Mouse (Mus musculus): ENCODE results near the gene Glrx3. TPM values are rescaled to one million over a fixed set of nuclear protein-coding genes. Genes with fewer than 3 reads are reported as not detected.

Gene Glrx3
- total and polyA plus RNA-seq, 3 experiments, result 182 to 372 (median 279) TPM

DNA sequence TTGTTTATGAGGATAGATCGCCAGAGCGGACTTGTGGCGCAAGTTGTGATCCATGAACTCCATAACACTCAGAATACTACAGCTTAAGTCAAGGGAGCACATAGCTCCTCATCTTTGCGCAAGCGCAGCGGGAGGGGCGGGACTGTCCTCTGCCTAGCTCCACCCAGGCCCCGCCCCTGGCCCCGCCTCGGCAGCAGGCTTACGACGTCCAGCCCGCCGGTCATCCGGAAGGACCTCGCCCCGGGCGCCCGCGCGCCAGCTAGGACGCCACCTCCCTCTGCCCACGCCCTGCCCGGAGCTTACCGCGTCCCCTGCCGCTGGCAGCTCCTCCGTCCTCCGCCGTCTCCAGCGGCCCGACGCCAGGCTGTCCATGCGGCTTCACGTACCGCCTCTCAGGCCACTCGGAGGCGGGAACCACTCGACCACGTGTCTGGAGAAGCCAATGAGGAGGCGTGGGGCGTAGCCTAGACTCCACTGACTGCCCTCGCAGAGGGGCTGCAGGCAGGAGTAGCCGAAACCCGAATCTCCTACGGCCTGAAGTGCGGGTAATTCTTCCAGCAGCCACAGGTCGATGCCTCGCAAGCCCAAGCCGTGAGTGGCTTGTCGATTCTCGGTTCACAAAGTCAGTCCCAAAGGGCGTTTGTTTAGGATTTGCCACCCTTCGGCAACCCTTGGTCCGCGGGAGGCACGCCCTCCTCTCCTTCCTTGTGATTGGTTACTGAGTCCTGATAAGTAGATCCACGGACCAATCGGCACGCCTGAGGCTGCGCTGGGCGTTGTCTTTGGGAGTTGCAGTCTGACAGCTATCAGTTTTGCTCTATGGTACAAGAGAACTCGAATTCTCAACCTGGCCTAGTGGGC, 26.8 kb upstream of the Glrx3 start, which contains the start of gene 9430038I01Rik (continued):
- peak; percentile 46; the same call in 1 of the 2 replicates for TF ChIP-seq ZMIZ1 (IDR thresholded peaks at IDR 0.05; ENCODE audit: low read depth, low read length)
- peak; percentile 76 for TF ChIP-seq MXI1 (IDR thresholded peaks at IDR 0.05; ENCODE audit: low read depth, low read length)
- 0 out of 2 replicates have a peak, but pooled peaks have one; percentile 29 for TF ChIP-seq SIN3A (IDR thresholded peaks at IDR 0.05; ENCODE audit: low read length)
- peak; percentile 86 for TF ChIP-seq USF2 (conservative IDR thresholded peaks at IDR 0.05; ENCODE audit: low read depth, low read length)
- TF ChIP-seq POLR2AphosphoS2 (IDR thresholded peaks at IDR 0.05; ENCODE audit: low read depth, low read length), result no peak
- TF ChIP-seq PAX5 (IDR thresholded peaks at IDR 0.05; ENCODE audit: low read length), result no peak
- TF ChIP-seq UBTF (IDR thresholded peaks at IDR 0.05; ENCODE audit: low read depth, low read length), result no peak
- TF ChIP-seq JUN (IDR thresholded peaks at IDR 0.05; ENCODE audit: insufficient read depth, low read depth, low read length), result no peak
- TF ChIP-seq SMC3 (IDR thresholded peaks at IDR 0.05; ENCODE audit: low read depth, low read length), result no peak
- no peak for TF ChIP-seq ETS1 (conservative IDR thresholded peaks at IDR 0.05; ENCODE audit: low read depth, low read length)
- TF ChIP-seq POLR2A (IDR thresholded peaks at IDR 0.05; ENCODE audit: low read depth, low read length), result peak; percentile 63; the same call in 1 of the 2 replicates
- TF ChIP-seq TCF12 (IDR thresholded peaks at IDR 0.05; ENCODE audit: low read depth, low read length), result no peak
- no peak for TF ChIP-seq EP300 (IDR thresholded peaks at IDR 0.05; ENCODE audit: low read length)
- TF ChIP-seq MYC (IDR thresholded peaks at IDR 0.05; ENCODE audit: low read depth, low read length), result no peak
- no peak for TF ChIP-seq ZC3H11A (IDR thresholded peaks at IDR 0.05; ENCODE audit: low read depth, low read length)
- peak; percentile 90 for TF ChIP-seq USF1 (IDR thresholded peaks at IDR 0.05; ENCODE audit: low read depth, low read length)
- TF ChIP-seq NELFE (IDR thresholded peaks at IDR 0.05; ENCODE audit: low read depth, low read length), result no peak; the same call in 1 of the 2 replicates

DNA sequence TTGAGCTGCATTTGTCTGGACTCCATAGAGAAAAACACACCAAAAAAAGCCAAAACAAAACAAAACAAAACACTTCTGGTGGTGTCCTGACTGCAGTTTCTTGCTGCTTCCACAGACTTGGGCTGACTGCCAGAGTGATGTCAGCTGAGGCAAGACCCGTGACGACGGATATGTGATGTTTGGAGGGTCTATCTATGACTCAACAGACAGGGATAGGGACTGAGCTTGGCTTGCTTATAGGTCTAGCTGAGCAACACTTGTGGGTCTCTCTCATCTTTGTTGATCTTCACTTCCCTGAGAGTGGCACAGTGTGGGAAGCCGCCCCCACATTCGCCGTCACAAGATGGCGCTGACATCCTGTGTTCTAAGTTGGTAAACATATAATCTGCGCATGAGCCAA, 22.7 kb upstream of the Glrx3 start:
- Histone ChIP-seq H3K79me2 (replicated peaks; ENCODE audit: control insufficient read depth, extremely low read depth, insufficient read depth, poor library complexity, severe bottlenecking) (no peaks in the 10 kb centered on the region), H3K4me2 (ENCODE audit: insufficient read depth, low read depth, poor library complexity, severe bottlenecking) (no peak overlapping the region), H3K27ac (ENCODE audit: insufficient read depth, low read depth) (no peak overlapping the region), H3K9me3 (replicated peaks; ENCODE audit: low read length) (no peaks in the 10 kb centered on the region), H3K9ac (ENCODE audit: insufficient read depth, low read depth) (no peak overlapping the region), H3K4me1 (ENCODE audit: control insufficient read depth in 1 of 2, insufficient read depth in 2 of 2) (peaks cover 2 to 6% of the 10 kb centered on the region in 2 experiments; a peak in 2 of 4 replicates), H3K36me3 (replicated peaks in 1 of 2; ENCODE audit: control insufficient read depth in 1 of 2, insufficient read depth in 1 of 2, low read length in 1 of 2) (no peaks in the 10 kb centered on the region), H3K27me3 (replicated peaks) (peaks cover 13% of the 10 kb centered on the region), H3K4me3 (replicated peaks in 1 of 3; ENCODE audit: low read depth in 2 of 3, low read length in 2 of 3, poor library complexity in 1 of 3) (no peak overlapping the region)
- DNase-seq (ENCODE audit: extremely low read depth), result no peak
- dilution Hi-C loops (cut with MboI; ENCODE audit: extremely low pct_ligation_motif_present, extremely low pct_unique_long_range_greater_than_20kb, low sequenced_read_pairs) (no loop called here), in situ Hi-C loops (cut with MboI; ENCODE audit: low pct_ligation_motif_present, low pct_unique_long_range_greater_than_20kb, low sequenced_read_pairs) (no loop called here)
- no peak for TF ChIP-seq EP300 (IDR thresholded peaks at IDR 0.05; ENCODE audit: low read length)
- TF ChIP-seq CHD2 (IDR thresholded peaks at IDR 0.05; ENCODE audit: low read length), result no peak
- TF ChIP-seq ELF1 (IDR thresholded peaks at IDR 0.05; ENCODE audit: low read depth, low read length), result no peak

Data from CH12.LX (cell line).